ENCODE assay signal across 7 mouse cellular contexts in genomic region chr1:51530191-51530926, GRCm38 (mm10). TPM values are rescaled to one million over a fixed set of nuclear protein-coding genes. Genes with fewer than 3 reads are reported as not detected.
DNase-seq lines count a peak whose midpoint lies in the region; ATAC-seq and TF ChIP-seq lines count a peak whose summit lies in the region.

No protein-coding gene starts in this region.

- in situ Hi-C loops in Patski (cut with MboI; ENCODE audit: low pct_unique_long_range_greater_than_20kb): no loop called here

- H3K4me3 ChIP-seq in MEL (ENCODE audit: control insufficient read depth in 1 of 2, insufficient read depth in 1 of 2, low read depth in 2 of 2, low read length in 2 of 2): no peak overlapping the region
- H3K4me3 ChIP-seq in embryonic facial prominence, embryonic 14.5 days (ENCODE audit: low read depth, low read length): no peak overlapping the region

- H3K9me3 ChIP-seq in MEL (replicated peaks; ENCODE audit: insufficient read depth, low read length): no peaks in the 10 kb centered on the region
- H3K9me3 ChIP-seq in embryonic facial prominence, embryonic 14.5 days (ENCODE audit: control insufficient read depth, low read length): no peaks in the 10 kb centered on the region

- WGBS in embryonic facial prominence, embryonic 14.5 days: 59% methylated on average over 9 of the region's 9 CpGs

- H3K36me3 ChIP-seq in MEL (ENCODE audit: control insufficient read depth in 1 of 2, insufficient read depth in 2 of 2, low read length in 2 of 2): peaks cover 0 to 9% of the 10 kb centered on the region in 2 experiments; a peak in 2 of 4 replicates
- no peaks in the 10 kb centered on the region for H3K36me3 ChIP-seq in embryonic facial prominence, embryonic 14.5 days (ENCODE audit: control insufficient read depth, insufficient read depth, low read length)

- peaks cover 0 to 9% of the 10 kb centered on the region in 2 experiments; a peak in 3 of 4 replicates for H3K4me1 ChIP-seq in MEL (ENCODE audit: control insufficient read depth in 1 of 2, insufficient read depth in 2 of 2, low read length in 2 of 2)
- peaks cover 3% of the 10 kb centered on the region; the same call in 1 of the 2 replicates for H3K4me1 ChIP-seq in embryonic facial prominence, embryonic 14.5 days (ENCODE audit: control insufficient read depth, insufficient read depth, low read length)

- H3K27me3 ChIP-seq in MEL (ENCODE audit: control insufficient read depth in 1 of 2, insufficient read depth in 2 of 2, low read length in 2 of 2) (no peaks in the 10 kb centered on the region), Patski (no peaks in the 10 kb centered on the region)
- H3K27me3 ChIP-seq in embryonic facial prominence, embryonic 14.5 days (replicated peaks; ENCODE audit: control insufficient read depth, insufficient read depth, low read length): no peaks in the 10 kb centered on the region

- peak; percentile 75 for ATAC-seq in Patski
- no peak for ATAC-seq in embryonic facial prominence, embryonic 14.5 days (ENCODE audit: low read depth)
- no peak for ATAC-seq in activated CD4-positive, CD25-positive, alpha-beta regulatory T cell, adult 4 months

- no peak overlapping the region for H3K27ac ChIP-seq in MEL (ENCODE audit: control insufficient read depth, low read depth, low read length)
- no peak overlapping the region for H3K27ac ChIP-seq in embryonic facial prominence, embryonic 14.5 days (replicated peaks; ENCODE audit: low read depth, low read length)

- TF ChIP-seq CTCF in MEL (IDR thresholded peaks at IDR 0.05 in 2 of 3, conservative IDR thresholded peaks at IDR 0.05 in 1 of 3; ENCODE audit: control insufficient read depth in 1 of 3, insufficient read depth in 1 of 3, low read depth in 2 of 3, low read length in 3 of 3, poor library complexity in 1 of 3, severe bottlenecking in 1 of 3): no peak
- TF ChIP-seq CTCF in Patski (IDR thresholded peaks at IDR 0.05): no peak

- DNase-seq in MEL (ENCODE audit: low read depth, low spot score): peak; percentile 34
- peak; percentile 57 for DNase-seq in Patski (ENCODE audit: low read depth, low spot score)
- DNase-seq in embryonic facial prominence, embryonic 14.5 days (ENCODE audit: low spot score): peak; percentile 28
- DNase-seq in liver: peak; percentile 45
- no peak for DNase-seq in right cerebral cortex, adult 18-20 months
- DNase-seq in MN1 (ENCODE audit: low spot score): no peak

- CTCF ChIA-PET in Patski (lab: Charles Lee): interaction anchor here (3.0 kb wide), 1 partner anchor 17 kb away, joined by 10 read pairs; no protein-coding TSS in a partner anchor

- TF ChIP-seq POLR2A in MEL (IDR thresholded peaks at IDR 0.05; ENCODE audit: control insufficient read depth in 1 of 2, insufficient read depth in 1 of 2, low read depth in 1 of 2, low read length in 2 of 2, poor library complexity in 1 of 2): no peak

- TF ChIP-seq EP300 in MEL (IDR thresholded peaks at IDR 0.05; ENCODE audit: low read depth in 1 of 2, low read length in 2 of 2): peak in 1 of 2 experiments; percentile 41; a peak in 1 of 4 replicates

- H3K79me2 ChIP-seq in MEL (ENCODE audit: control insufficient read depth, insufficient read depth, low read length, poor library complexity): no peaks in the 10 kb centered on the region

- TF ChIP-seq RAD21 in MEL (IDR thresholded peaks at IDR 0.05; ENCODE audit: low read depth, low read length): no peak

- POLR2A ChIA-PET in Patski (lab: Charles Lee): no interaction called here

- H3K4me2 ChIP-seq in embryonic facial prominence, embryonic 14.5 days (ENCODE audit: low read depth, low read length): no peak overlapping the region

- peak overlapping the region; percentile 37; the same call in 1 of the 2 replicates for H3K9ac ChIP-seq in MEL (ENCODE audit: control insufficient read depth, low read depth, low read length, poor library complexity, severe bottlenecking)
- H3K9ac ChIP-seq in embryonic facial prominence, embryonic 14.5 days (ENCODE audit: low read depth, low read length): no peak overlapping the region

TF ChIP-seq in MEL, 35 proteins besides CTCF, POLR2A, EP300 and RAD21:
- TF ChIP-seq MEF2A (IDR thresholded peaks at IDR 0.05; ENCODE audit: extremely low read depth, insufficient replicate concordance, low read depth, low read length, poor library complexity, severe bottlenecking): no peak
- 0 out of 2 replicates have a peak, but pooled peaks have one; percentile 38 for TF ChIP-seq TCF12 (IDR thresholded peaks at IDR 0.05; ENCODE audit: low read depth, low read length)

RNA-seq across cellular contexts. Expression of gene Nabp1, which starts 52.1 kb away (rescaled TPM):
- 10.0 and 11.7 TPM in 2 replicates for total RNA-seq in MEL (2012; rRNA removed)
- 1 to 10 TPM in 1 of 2 experiments, not detected in 1; 5.4 TPM for polyA plus RNA-seq in MEL (2012; ENCODE audit: insufficient read depth in 1 of 2, insufficient read length in 2 of 2, low read depth in 1 of 2, low replicate concordance in 2 of 2, missing spikeins in 1 of 2)
- polyA plus RNA-seq in Patski (2021): 20.8 TPM
- 6.2 and 9.8 TPM in 2 replicates for polyA plus RNA-seq in embryonic facial prominence, embryonic 14.5 days (2014; fragmentation: Nextera tagmentation; extraction: Ambion mirVana)
- 10 to 100 TPM; 36.4 to 49.1 TPM for polyA plus RNA-seq in activated CD4-positive, CD25-positive, alpha-beta regulatory T cell, adult 4 months (2017; shearing (Covaris generic))

Comparison
In these comparisons a context has a peak if more than half of its experiments do, and no peak if none do; other contexts are left out.
1. DNase-seq: peak in MEL (single experiment), Patski (single experiment), embryonic facial prominence, embryonic 14.5 days (single experiment) and liver (single experiment); none in right cerebral cortex, adult 18-20 months (single experiment) and MN1 (single experiment).